Mouse (Mus musculus) midbrain, embryonic 12.5 days (tissue): ENCODE measurements at regions not wholly inside any gene's neighbourhood (a gene's known extent, or its start where the extent isn't known, plus 50 kb on each side); places are given as distances from the start of the nearest gene placed in this dataset. TPM values are rescaled to one million over a fixed set of nuclear protein-coding genes. Genes with fewer than 3 reads are reported as not detected.

ENCODE experiments used
- ATAC-seq: fragments of 200-750 bp; cut with Nextera tagmentation; 2 replicates; pipeline ENCODE4 v1.8.0; 2017; ENCODE audit warnings: low read depth, moderate TSS enrichment, moderate library complexity; ENCODE audit not compliant: low FRiP score
- H3K27ac ChIP-seq: fragments of 300-500 bp; sonication (generic); replicated peaks from 2 replicates; pipeline ENCODE4 v1.5.1; 2016; ENCODE audit warnings: mild to moderate bottlenecking
- H3K27me3 ChIP-seq: fragments of 300-500 bp; sonication (generic); 2 replicates; pipeline ENCODE4 v1.6.1; 2016; ENCODE audit warnings: mild to moderate bottlenecking
- H3K36me3 ChIP-seq: fragments of 300-500 bp; sonication (generic); 2 replicates; pipeline ENCODE4 v1.6.1; 2016
- H3K4me1 ChIP-seq: fragments of 300-500 bp; sonication (generic); 2 replicates; pipeline ENCODE4 v1.6.1; 2016
- H3K4me2 ChIP-seq: fragments of 300-500 bp; sonication (generic); replicated peaks from 2 replicates; pipeline ENCODE4 v1.6.1; 2016; ENCODE audit warnings: mild to moderate bottlenecking, moderate library complexity
- H3K4me3 ChIP-seq: fragments of 300-500 bp; sonication (generic); 2 replicates; pipeline ENCODE4 v1.5.1; 2016; ENCODE audit warnings: mild to moderate bottlenecking
- H3K9ac ChIP-seq: fragments of 300-500 bp; sonication (generic); replicated peaks from 2 replicates; pipeline ENCODE4 v1.6.1; 2016; ENCODE audit warnings: mild to moderate bottlenecking, moderate library complexity
- H3K9me3 ChIP-seq: fragments of 300-500 bp; sonication (generic); 2 replicates; pipeline ENCODE4 v1.6.1; 2016; ENCODE audit warnings: mild to moderate bottlenecking
- WGBS: fragments of 180-500 bp; shearing (Covaris S2); methylation state at CpG from one replicate; pipeline ENCODE4 v1.1.7; 2016; 5-methylcytosine and 5-hydroxymethylcytosine counted together
- microRNA-seq: library from miRNA; unstranded; fragments of <30 nt; microRNA quantifications from one replicate; pipeline ENCODE4, GENCODE M21; 2017

GRCm38 (mm10) chr2:180385967-180386688 is 51.6 kb upstream of the Gata5 start:
- peak overlapping the region; percentile 88 for H3K4me2 ChIP-seq
- H3K9ac ChIP-seq, result peak overlapping the region; percentile 55
- H3K27me3 ChIP-seq, result peaks cover 82% of the 10 kb centered on the region
- H3K4me1 ChIP-seq, result peaks cover 13% of the 10 kb centered on the region
- no peak overlapping the region for H3K27ac ChIP-seq
- no peaks in the 10 kb centered on the region for H3K36me3 ChIP-seq
- H3K4me3 ChIP-seq, result peak overlapping the region; percentile 50
- H3K9me3 ChIP-seq, result no peaks in the 10 kb centered on the region
- ATAC-seq, result peak; percentile 76
- under 1% methylated on average over 32 of the region's 35 CpGs for WGBS

DNA sequence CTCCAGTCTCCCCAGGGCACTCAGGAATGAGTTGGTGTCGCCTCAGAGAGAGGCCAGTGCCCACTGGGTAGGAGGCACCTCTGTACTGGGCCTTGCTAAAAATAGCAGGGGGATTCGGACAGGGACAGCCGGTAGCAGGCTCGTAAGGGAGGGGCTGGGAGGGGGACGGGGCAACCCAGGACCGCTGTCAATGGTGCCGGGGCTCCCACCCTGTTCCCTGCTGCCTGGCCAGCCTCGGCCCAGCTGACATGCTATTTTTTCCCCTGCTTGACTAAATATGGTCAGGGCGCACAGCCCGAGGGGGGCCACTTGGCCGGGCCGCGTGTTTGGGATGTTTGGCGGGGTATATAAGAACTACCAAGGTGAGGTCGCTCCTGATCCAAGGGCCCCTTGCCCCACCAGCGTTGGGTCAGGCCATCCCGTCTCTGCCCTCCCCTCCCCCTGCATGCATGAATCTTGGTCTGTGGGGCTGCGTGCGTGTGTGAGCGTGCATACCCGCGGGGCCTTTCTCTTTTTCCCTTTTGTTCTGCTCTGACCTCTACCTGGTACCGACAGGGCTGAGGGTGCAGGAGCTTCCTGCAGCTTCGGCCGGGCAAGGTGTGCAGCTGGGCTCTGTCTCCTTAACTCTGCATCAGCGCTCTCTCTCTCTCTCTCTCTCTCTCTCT is 50.9 kb upstream of the Gata5 start:
- Histone ChIP-seq H3K4me1 (peaks cover 13% of the 10 kb centered on the region), H3K27me3 (peaks cover 76% of the 10 kb centered on the region), H3K4me3 (peak overlapping the region; percentile 50), H3K4me2 (peak overlapping the region; percentile 88), H3K9me3 (no peaks in the 10 kb centered on the region), H3K36me3 (no peaks in the 10 kb centered on the region), H3K9ac (peak overlapping the region; percentile 55), H3K27ac (no peak overlapping the region)
- peak; percentile 61 for ATAC-seq
- 4% methylated on average over 26 of the region's 26 CpGs for WGBS

Small RNAs in the stretch of these regions (microRNA-seq; reads per million reads assigned to microRNA genes)
- gene Mir133a-2 (not detected), gene Mir1a-1 (not detected)
